Mouse (Mus musculus): ENCODE results near the gene Fasn. TPM values are rescaled to one million over a fixed set of nuclear protein-coding genes. Genes with fewer than 3 reads are reported as not detected.
"Not testable (repeated sequence)": the region's sequence is repeated elsewhere in the genome, so short reads cannot be mapped to it uniquely, and the experiment has no call there.

The Fasn gene
- total RNA-seq, 1 experiment from 2014 or later, result 150 TPM

- no peak for DNase-seq
Observed at GRCm38 (mm10) chr11:120798244-120798643, 26.1 kb downstream of the Fasn start.

- no peak for DNase-seq
Observed at GRCm38 (mm10) chr11:120796614-120796946, 27.8 kb downstream of the Fasn start.

GRCm38 (mm10) chr11:120795756-120796613 lies 28.4 kb downstream of the Fasn start, which contains the start of gene Dus1l:
Gene Dus1l (minus strand): TSS chr11:120796403.
- peak; percentile 98 for DNase-seq

- no peak for DNase-seq
Observed at GRCm38 (mm10) chr11:120792652-120793051, 31.7 kb downstream of the Fasn start.

- no peak for DNase-seq
Observed at GRCm38 (mm10) chr11:120789810-120790209, 34.5 kb downstream of the Fasn start.

- DNase-seq, result no peak
Observed at GRCm38 (mm10) chr11:120789355-120789754, 35.0 kb downstream of the Fasn start.

GRCm38 (mm10) chr11:120788460-120788859 lies 35.9 kb downstream of the Fasn start:
- not testable (repeated sequence) for DNase-seq

GRCm38 (mm10) chr11:120785145-120785544 lies 39.2 kb downstream of the Fasn start:
- DNase-seq, result peak; percentile 9

GRCm38 (mm10) chr11:120784064-120784791 lies 40.1 kb downstream of the Fasn start, which contains the start of the genes Rfng and Gps1:
Gene Rfng (minus strand): TSS chr11:120784207.
Gene Gps1 (plus strand): TSS chr11:120784272.
- peak; percentile 91 for DNase-seq

GRCm38 (mm10) chr11:120783426-120784063 lies 40.8 kb downstream of the Fasn start:
- DNase-seq, result peak; percentile 15

- not testable (repeated sequence) for DNase-seq
Observed at GRCm38 (mm10) chr11:120781361-120781760, 43.0 kb downstream of the Fasn start.

GRCm38 (mm10) chr11:120779876-120780275 lies 44.5 kb downstream of the Fasn start:
- DNase-seq, result no peak

GRCm38 (mm10) chr11:120777123-120777522 lies 47.2 kb downstream of the Fasn start:
- no peak for DNase-seq

GRCm38 (mm10) chr11:120775774-120776469 lies 48.4 kb downstream of the Fasn start:
- peak; percentile 98 for DNase-seq

GRCm38 (mm10) chr11:120773463-120774190 lies 50.7 kb downstream of the Fasn start:
- no peak for DNase-seq

GRCm38 (mm10) chr11:120772749-120773148 lies 51.6 kb downstream of the Fasn start:
- DNase-seq, result no peak

GRCm38 (mm10) chr11:120768206-120768605 lies 56.1 kb downstream of the Fasn start:
- no peak for DNase-seq

- not testable (repeated sequence) for DNase-seq
Observed at GRCm38 (mm10) chr11:120767023-120767422, 57.3 kb downstream of the Fasn start.

- not testable (repeated sequence) for DNase-seq
Observed at GRCm38 (mm10) chr11:120763121-120763999, 61.0 kb downstream of the Fasn start.

- DNase-seq, result not testable (repeated sequence)
Observed at GRCm38 (mm10) chr11:120762672-120763041, 61.7 kb downstream of the Fasn start, which contains the start of gene Hmga1b. Gene Hmga1b (plus strand): TSS chr11:120762794.
